Comparison of ENCODE assay signal across 9 mouse cellular contexts in the genomic region with DNA sequence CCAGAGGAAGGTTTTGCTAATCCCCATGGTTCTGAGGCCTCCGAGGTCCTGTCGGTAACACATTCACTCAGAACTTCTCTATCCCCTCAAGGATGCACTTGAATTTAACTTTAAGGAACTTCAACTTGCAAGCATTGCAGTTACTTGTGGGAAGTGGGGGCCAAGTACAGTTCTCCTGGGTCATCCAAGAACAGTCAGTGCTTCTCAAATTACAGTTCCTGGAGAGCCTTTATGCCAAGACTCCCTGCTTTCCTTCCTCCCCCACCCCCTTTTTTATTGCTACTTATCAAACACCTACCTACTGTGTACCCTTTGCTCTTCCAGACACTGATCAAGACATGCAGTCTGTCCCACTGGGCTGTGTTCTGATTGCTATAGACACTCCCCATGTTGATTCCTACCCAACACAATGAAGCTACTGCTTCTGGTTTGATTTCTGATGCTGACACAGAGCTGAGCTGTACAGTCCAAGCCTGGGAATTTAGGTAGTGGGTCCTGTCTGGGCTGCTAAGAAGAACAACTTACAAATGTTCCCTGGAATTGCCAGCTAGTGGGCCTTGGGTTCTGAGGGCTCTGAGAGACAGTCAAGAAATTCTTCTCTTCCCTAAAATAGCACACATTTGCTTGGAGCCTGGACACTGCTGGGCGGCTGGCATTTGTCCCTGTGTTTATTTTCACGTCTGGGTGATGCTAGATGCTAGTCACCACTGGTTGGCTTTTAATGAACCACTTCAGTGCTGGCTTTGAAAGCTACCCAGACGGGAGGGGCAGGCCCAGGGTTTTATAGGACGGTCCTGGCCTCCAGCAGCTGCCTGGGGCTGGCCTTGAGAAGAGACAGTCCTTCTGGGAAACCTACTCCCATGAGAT.
DNase-seq lines count a peak whose midpoint lies in the region; ATAC-seq and TF ChIP-seq lines count a peak whose summit lies in the region.
"Had no signal": no experiment of that assay in that cellular context is flagged by ENCODE, and none has a peak within 500 bp of the region (broad histone marks: within the 10 kb centered on the region; RNA-seq: fewer than 3 reads in every experiment).

No protein-coding gene starts in this region.

- no peak for TF ChIP-seq POLR2A in thymus, adult 2 months (IDR thresholded peaks at IDR 0.05; ENCODE audit: control insufficient read depth, extremely low read depth, insufficient read depth, low read length, poor library complexity)

- H3K9ac ChIP-seq in forebrain, embryonic 13.5 days = no peak overlapping the region
- H3K9ac ChIP-seq: neural tube, embryonic 12.5 days had no signal

- H3K9me3 ChIP-seq in forebrain, embryonic 13.5 days (replicated peaks) = no peaks in the 10 kb centered on the region

- H3K4me1 ChIP-seq in forebrain, embryonic 13.5 days = no peaks in the 10 kb centered on the region
- H3K4me1 ChIP-seq in thymus, adult 2 months (replicated peaks; ENCODE audit: control insufficient read depth, insufficient read depth, low read length) = no peaks in the 10 kb centered on the region
- H3K4me1 ChIP-seq: neural tube, embryonic 12.5 days had no signal

- 62% methylated on average over 6 of the region's 6 CpGs for WGBS in forebrain, embryonic 13.5 days
- WGBS in thymus, adult 2 months = 77% methylated on average over 6 of the region's 6 CpGs

- H3K27ac ChIP-seq in layer of hippocampus, adult 2 months = no peak overlapping the region
- H3K27ac ChIP-seq in forebrain, embryonic 13.5 days = no peak overlapping the region
- no peak overlapping the region for H3K27ac ChIP-seq in thymus, adult 2 months (ENCODE audit: control insufficient read depth, insufficient read depth, low read length)
- H3K27ac ChIP-seq: neural tube, embryonic 12.5 days had no signal

- ATAC-seq in forebrain, embryonic 13.5 days = peak; percentile 41; the same call in 1 of the 2 replicates
- ATAC-seq in CD4-positive, CD25-positive, alpha-beta regulatory T cell, adult 4 months = no peak

- peak; percentile 16 to 28 for DNase-seq in layer of hippocampus, postnatal 10 days (ENCODE audit: low spot score in 2 of 2)
- DNase-seq in layer of hippocampus, adult 2 months (ENCODE audit: low spot score in 2 of 2) = no peak
- peak; percentile 68 for DNase-seq in heart, postnatal 4 days
- DNase-seq in lung, postnatal 25 days (ENCODE audit: low spot score) = peak; percentile 50
- DNase-seq in thymus, adult 2 months = no peak
- no peak for DNase-seq in embryo, embryonic 11 days

- no peak for TF ChIP-seq CTCF in layer of hippocampus, adult 2 months (conservative IDR thresholded peaks at IDR 0.05)
- no peak for TF ChIP-seq CTCF in thymus, adult 2 months (IDR thresholded peaks at IDR 0.05; ENCODE audit: borderline replicate concordance, control insufficient read depth, extremely low read depth, insufficient read depth, low read length, poor library complexity)

- H3K27me3 ChIP-seq in forebrain, embryonic 13.5 days = no peaks in the 10 kb centered on the region
- no peaks in the 10 kb centered on the region for H3K27me3 ChIP-seq in thymus, adult 2 months (ENCODE audit: control insufficient read depth, insufficient read depth, low read length)
- H3K27me3 ChIP-seq: neural tube, embryonic 12.5 days had no signal

- H3K36me3 ChIP-seq in forebrain, embryonic 13.5 days (ENCODE audit: poor library complexity, severe bottlenecking) = no peaks in the 10 kb centered on the region
- no peaks in the 10 kb centered on the region for H3K36me3 ChIP-seq in thymus, adult 2 months (ENCODE audit: control insufficient read depth, insufficient read depth, low read length)
- H3K36me3 ChIP-seq: neural tube, embryonic 12.5 days had no signal

- H3K4me3 ChIP-seq in layer of hippocampus, adult 2 months = no peak overlapping the region
- no peak overlapping the region for H3K4me3 ChIP-seq in forebrain, embryonic 13.5 days
- no peak overlapping the region for H3K4me3 ChIP-seq in thymus, adult 2 months (ENCODE audit: control insufficient read depth, insufficient read depth, low read length)
- H3K4me3 ChIP-seq: neural tube, embryonic 12.5 days had no signal

- no peak overlapping the region for H3K4me2 ChIP-seq in forebrain, embryonic 13.5 days
- H3K4me2 ChIP-seq: neural tube, embryonic 12.5 days had no signal

Comparison
In these comparisons a context has a peak if more than half of its experiments do, and no peak if none do; other contexts are left out.
1. DNase-seq: peak in layer of hippocampus, postnatal 10 days (2 of 2), heart, postnatal 4 days (single experiment) and lung, postnatal 25 days (single experiment); none in layer of hippocampus, adult 2 months (0 of 2), thymus, adult 2 months (single experiment) and embryo, embryonic 11 days (single experiment).